Mouse (Mus musculus) cerebellum, postnatal 36 days (tissue): Measurements from ENCODE around the gene Dapk1.

Experiments
- DNase-seq, 2 experiments: peaks; one replicate each; pipeline ENCODE4 v3.0.0; 2021 to 2022; ENCODE audit warnings: mixed read lengths in 2 of 2

The Dapk1 gene

GRCm38 (mm10) chr13:60665402-60665801 is 63.7 kb downstream of the Dapk1 start:
- DNase-seq: no peak

GRCm38 (mm10) chr13:60668036-60668435 is 66.3 kb downstream of the Dapk1 start:
- no peak for DNase-seq

- DNase-seq: no peak
Observed at GRCm38 (mm10) chr13:60670605-60671004, 68.9 kb downstream of the Dapk1 start.

- DNase-seq: no peak
Observed at GRCm38 (mm10) chr13:60671235-60671634, 69.5 kb downstream of the Dapk1 start.

GRCm38 (mm10) chr13:60672287-60672686 is 70.5 kb downstream of the Dapk1 start:
- no peak for DNase-seq

- DNase-seq: no peak
Observed at GRCm38 (mm10) chr13:60672882-60673675, 71.3 kb downstream of the Dapk1 start.

- DNase-seq: no peak
Observed at GRCm38 (mm10) chr13:60674301-60674700, 72.6 kb downstream of the Dapk1 start.

- DNase-seq: no peak
Observed at GRCm38 (mm10) chr13:60674911-60675310, 73.2 kb downstream of the Dapk1 start.

- no peak for DNase-seq
Observed at GRCm38 (mm10) chr13:60675416-60675815, 73.7 kb downstream of the Dapk1 start.

- no peak for DNase-seq
Observed at GRCm38 (mm10) chr13:60678912-60679311, 77.2 kb downstream of the Dapk1 start.

GRCm38 (mm10) chr13:60682714-60683695 is 81.3 kb downstream of the Dapk1 start:
- DNase-seq: no peak

- no peak for DNase-seq
Observed at GRCm38 (mm10) chr13:60684050-60684760, 82.5 kb downstream of the Dapk1 start.

GRCm38 (mm10) chr13:60684806-60685205 is 83.1 kb downstream of the Dapk1 start:
- no peak for DNase-seq

- no peak for DNase-seq
Observed at GRCm38 (mm10) chr13:60685216-60685615, 83.5 kb downstream of the Dapk1 start.

- DNase-seq: no peak
Observed at GRCm38 (mm10) chr13:60686024-60686663, 84.4 kb downstream of the Dapk1 start.

GRCm38 (mm10) chr13:60686967-60687366 is 85.2 kb downstream of the Dapk1 start:
- no peak for DNase-seq

GRCm38 (mm10) chr13:60687462-60687861 is 85.7 kb downstream of the Dapk1 start:
- DNase-seq: no peak

- no peak for DNase-seq
Observed at GRCm38 (mm10) chr13:60687891-60688290, 86.1 kb downstream of the Dapk1 start.

GRCm38 (mm10) chr13:60690921-60691320 is 89.2 kb downstream of the Dapk1 start:
- no peak for DNase-seq

- no peak for DNase-seq
Observed at GRCm38 (mm10) chr13:60691940-60692339, 90.2 kb downstream of the Dapk1 start.

GRCm38 (mm10) chr13:60695186-60695980 is 93.6 kb downstream of the Dapk1 start:
- DNase-seq: no peak

GRCm38 (mm10) chr13:60696323-60696722 is 94.6 kb downstream of the Dapk1 start:
- DNase-seq: no peak
